Mouse (Mus musculus) C2C12 (cell line): ENCODE data around the gene Zdhhc5. TPM values are rescaled to one million over a fixed set of nuclear protein-coding genes. Genes with fewer than 3 reads are reported as not detected.

ENCODE experiments used
- H3K27me3 ChIP-seq: one replicate; pipeline ENCODE4 v1.6.1; 2011; ENCODE audit not compliant: control insufficient read depth, insufficient read depth, insufficient read length
- H3K36me3 ChIP-seq: one replicate; pipeline ENCODE4 v1.6.1; 2011; ENCODE audit not compliant: control insufficient read depth, insufficient read depth
- H3K4me3 ChIP-seq: one replicate; pipeline ENCODE4 v1.5.1; 2011; ENCODE audit warnings: mild to moderate bottlenecking, control low read depth; ENCODE audit not compliant: poor library complexity, insufficient read depth, severe bottlenecking
- H3K79me2 ChIP-seq: one replicate; pipeline ENCODE4 v1.6.1; 2011; ENCODE audit not compliant: control insufficient read depth, insufficient read depth
- H3K79me3 ChIP-seq: one replicate; pipeline ENCODE4 v1.6.1; 2011; ENCODE audit warnings: low read depth, control low read depth
- H3ac ChIP-seq: one replicate; pipeline ENCODE3; 2011; ENCODE audit warnings: low read depth; ENCODE audit not compliant: control insufficient read depth, insufficient read length
- CEBPB ChIP-seq: IDR thresholded peaks from one replicate; pipeline ENCODE4 v1.6.1; 2011; ENCODE audit warnings: low read depth, mild to moderate bottlenecking, control low read depth, moderate library complexity
- CTCF ChIP-seq: IDR thresholded peaks from one replicate; pipeline ENCODE4 v1.5.1; 2011; ENCODE audit not compliant: control insufficient read depth, insufficient read depth, insufficient read length
- FOSL1 ChIP-seq: IDR thresholded peaks from one replicate; pipeline ENCODE4 v1.8.0; 2011; ENCODE audit warnings: mild to moderate bottlenecking, low read length; ENCODE audit not compliant: poor library complexity, insufficient read depth, severe bottlenecking
- MAX ChIP-seq: IDR thresholded peaks from one replicate; pipeline ENCODE4 v1.6.1; 2011; ENCODE audit warnings: mild to moderate bottlenecking, control low read depth
- MYOD1 ChIP-seq: IDR thresholded peaks from one replicate; pipeline ENCODE4 v1.6.1; 2011; ENCODE audit warnings: low read depth; ENCODE audit not compliant: control insufficient read depth, insufficient read length
- MYOG ChIP-seq: IDR thresholded peaks from one replicate; pipeline ENCODE4 v1.6.1; 2011; ENCODE audit not compliant: control insufficient read depth, insufficient read length; ENCODE audit errors: extremely low read depth
- USF1 ChIP-seq: IDR thresholded peaks from one replicate; pipeline ENCODE4 v1.6.1; 2011; ENCODE audit warnings: low read depth, mild to moderate bottlenecking, control low read depth, moderate library complexity
- polyA plus RNA-seq: library from polyadenylated mRNA; unstranded; fragments of >200 nt; fragmentation: generic; extraction: Trizol; gene quantifications from one replicate; pipeline ENCODE4 v1.2.1, GENCODE M21; 2012; ENCODE audit warnings: missing spikeins

The Zdhhc5 gene
- polyA plus RNA-seq, 1 experiment = 35.4 TPM

- Histone ChIP-seq H3K79me2 (peaks cover 34% of the 10 kb centered on the region), H3K4me3 (peak overlapping the region; percentile 99)
Observed at GRCm38 (mm10) chr2:84742451-84743283, 27.7 kb upstream of the Zdhhc5 start.

GRCm38 (mm10) chr2:84741841-84742450 lies 27.0 kb upstream of the Zdhhc5 start:
- Histone ChIP-seq H3K79me3 (peaks cover 20% of the 10 kb centered on the region), H3ac (peak overlapping the region; percentile 69), H3K36me3 (peaks cover 17% of the 10 kb centered on the region), H3K79me2 (peaks cover 34% of the 10 kb centered on the region), H3K27me3 (no peaks in the 10 kb centered on the region), H3K4me3 (peak overlapping the region; percentile 99)
- no peak for TF ChIP-seq MAX
- no peak for TF ChIP-seq FOSL1
- TF ChIP-seq MYOG = no peak
- TF ChIP-seq CEBPB = no peak
- TF ChIP-seq USF1 = no peak
- no peak for TF ChIP-seq MYOD1
- no peak for TF ChIP-seq CTCF

More at GRCm38 (mm10) chr2:84742451-84743283, 27.7 kb upstream of the Zdhhc5 start:
- TF ChIP-seq USF1 (no peak), CEBPB (no peak), MYOG (no peak), CTCF (no peak), FOSL1 (no peak), MYOD1 (no peak), MAX (no peak)
- Histone ChIP-seq H3K36me3 (peaks cover 17% of the 10 kb centered on the region), H3K79me3 (peaks cover 20% of the 10 kb centered on the region), H3ac (peak overlapping the region; percentile 69), H3K27me3 (no peaks in the 10 kb centered on the region)

GRCm38 (mm10) chr2:84740608-84741333 lies 25.8 kb upstream of the Zdhhc5 start:
- peaks cover 34% of the 10 kb centered on the region for H3K79me2 ChIP-seq
- TF ChIP-seq MYOG = no peak
- no peak for TF ChIP-seq CEBPB
- no peak for TF ChIP-seq MAX
- no peak for TF ChIP-seq MYOD1
- TF ChIP-seq CTCF = no peak
- TF ChIP-seq USF1 = no peak
- TF ChIP-seq FOSL1 = no peak
- no peak overlapping the region for H3K4me3 ChIP-seq
- peaks cover 20% of the 10 kb centered on the region for H3K79me3 ChIP-seq
- H3K36me3 ChIP-seq = peaks cover 17% of the 10 kb centered on the region
- no peak overlapping the region for H3ac ChIP-seq
- no peaks in the 10 kb centered on the region for H3K27me3 ChIP-seq

- Histone ChIP-seq H3ac (no peak overlapping the region), H3K79me3 (peaks cover 19% of the 10 kb centered on the region), H3K27me3 (no peaks in the 10 kb centered on the region), H3K36me3 (peaks cover 17% of the 10 kb centered on the region), H3K79me2 (peaks cover 32% of the 10 kb centered on the region), H3K4me3 (no peak overlapping the region)
- TF ChIP-seq MYOD1 (no peak), CTCF (peak; percentile 6), CEBPB (no peak), MAX (no peak)
Observed at GRCm38 (mm10) chr2:84738271-84738911, 23.4 kb upstream of the Zdhhc5 start.

- Histone ChIP-seq H3K4me3 (no peak overlapping the region), H3K79me2 (peaks cover 23% of the 10 kb centered on the region), H3K79me3 (peaks cover 11% of the 10 kb centered on the region), H3K36me3 (peaks cover 17% of the 10 kb centered on the region), H3ac (no peak overlapping the region), H3K27me3 (no peaks in the 10 kb centered on the region)
- TF ChIP-seq FOSL1 (no peak), CTCF (no peak), USF1 (no peak), CEBPB (no peak), MYOD1 (no peak), MAX (no peak), MYOG (no peak)
Observed at GRCm38 (mm10) chr2:84737451-84737925, 22.5 kb upstream of the Zdhhc5 start.
